Mouse (Mus musculus): ENCODE results near the gene Ago4. TPM values are rescaled to one million over a fixed set of nuclear protein-coding genes. Genes with fewer than 3 reads are reported as not detected.

The Ago4 gene
- total and polyA plus RNA-seq, 3 experiments = 0.42 to 1.8 TPM; not detected in 1

GRCm38 (mm10) chr4:126508110-126508899, 25.0 kb downstream of the Ago4 start:
- peak; percentile 20 for DNase-seq (ENCODE audit: low read depth, low spot score)
- Histone ChIP-seq H3K36me3 (ENCODE audit: control insufficient read depth in 1 of 2, insufficient read depth in 2 of 2, low read length in 2 of 2) (no peaks in the 10 kb centered on the region), H3K4me1 (ENCODE audit: control insufficient read depth in 1 of 2, insufficient read depth in 2 of 2, low read length in 2 of 2) (peaks cover 0 to 2% of the 10 kb centered on the region in 2 experiments; a peak in 1 of 4 replicates), H3K9me3 (replicated peaks; ENCODE audit: insufficient read depth, low read length) (no peaks in the 10 kb centered on the region), H3K27ac (ENCODE audit: control insufficient read depth, low read depth, low read length) (no peak overlapping the region), H3K79me2 (ENCODE audit: control insufficient read depth, insufficient read depth, low read length, poor library complexity) (no peaks in the 10 kb centered on the region), H3K27me3 (ENCODE audit: control insufficient read depth in 1 of 2, insufficient read depth in 2 of 2, low read length in 2 of 2) (no peaks in the 10 kb centered on the region), H3K4me3 (ENCODE audit: control insufficient read depth in 1 of 2, insufficient read depth in 1 of 2, low read depth in 2 of 2, low read length in 2 of 2) (no peak overlapping the region), H3K9ac (ENCODE audit: control insufficient read depth, low read depth, low read length, poor library complexity, severe bottlenecking) (no peak overlapping the region)
- TF ChIP-seq TCF12 (IDR thresholded peaks at IDR 0.05; ENCODE audit: low read depth, low read length) (no peak), MAFK (IDR thresholded peaks at IDR 0.05; ENCODE audit: borderline replicate concordance, low read depth, low read length) (no peak), CHD1 (IDR thresholded peaks at IDR 0.05; ENCODE audit: low read depth, low read length) (no peak), ZNF384 (IDR thresholded peaks at IDR 0.05; ENCODE audit: low read depth, low read length) (no peak), ETS1 (IDR thresholded peaks at IDR 0.05; ENCODE audit: low read depth, low read length) (no peak)

- Histone ChIP-seq H3K9ac (ENCODE audit: control insufficient read depth, low read depth, low read length, poor library complexity, severe bottlenecking) (no peak overlapping the region), H3K27me3 (ENCODE audit: control insufficient read depth in 1 of 2, insufficient read depth in 2 of 2, low read length in 2 of 2) (no peaks in the 10 kb centered on the region), H3K4me1 (ENCODE audit: control insufficient read depth in 1 of 2, insufficient read depth in 2 of 2, low read length in 2 of 2) (peaks cover 0 to 14% of the 10 kb centered on the region in 2 experiments; a peak in 2 of 4 replicates), H3K27ac (ENCODE audit: control insufficient read depth, low read depth, low read length) (no peak overlapping the region), H3K9me3 (replicated peaks; ENCODE audit: insufficient read depth, low read length) (no peaks in the 10 kb centered on the region), H3K4me3 (ENCODE audit: control insufficient read depth in 1 of 2, insufficient read depth in 1 of 2, low read depth in 2 of 2, low read length in 2 of 2) (no peak overlapping the region), H3K79me2 (ENCODE audit: control insufficient read depth, insufficient read depth, low read length, poor library complexity) (no peaks in the 10 kb centered on the region), H3K36me3 (ENCODE audit: control insufficient read depth in 1 of 2, insufficient read depth in 2 of 2, low read length in 2 of 2) (peaks cover 0 to 10% of the 10 kb centered on the region in 2 experiments; a peak in 2 of 4 replicates)
- DNase-seq (ENCODE audit: low read depth, low spot score) = no peak
- TF ChIP-seq CHD2 (IDR thresholded peaks at IDR 0.05; ENCODE audit: low read length) (no peak), MEF2A (IDR thresholded peaks at IDR 0.05; ENCODE audit: extremely low read depth, insufficient replicate concordance, low read depth, low read length, poor library complexity, severe bottlenecking) (no peak), EP300 (IDR thresholded peaks at IDR 0.05; ENCODE audit: low read depth in 1 of 2, low read length in 2 of 2) (no peak), RCOR1 (IDR thresholded peaks at IDR 0.05; ENCODE audit: low read depth, low read length) (no peak), MXI1 (IDR thresholded peaks at IDR 0.05; ENCODE audit: low read depth, low read length) (no peak), NRF1 (IDR thresholded peaks at IDR 0.05; ENCODE audit: insufficient read depth, low read depth, low read length, poor library complexity, severe bottlenecking) (no peak), SMC3 (IDR thresholded peaks at IDR 0.05; ENCODE audit: low read depth, low read length) (no peak), POLR2AphosphoS5 (IDR thresholded peaks at IDR 0.05; ENCODE audit: borderline replicate concordance, low read depth, low read length) (no peak), CTCF (IDR thresholded peaks at IDR 0.05 in 2 of 3, conservative IDR thresholded peaks at IDR 0.05 in 1 of 3; ENCODE audit: control insufficient read depth in 1 of 3, insufficient read depth in 1 of 3, low read depth in 2 of 3, low read length in 3 of 3, poor library complexity in 1 of 3, severe bottlenecking in 1 of 3) (no peak), MYB (IDR thresholded peaks at IDR 0.05; ENCODE audit: low read depth, low read length) (no peak)
Measured at GRCm38 (mm10) chr4:126502977-126503309, 30.3 kb downstream of the Ago4 start.
